Mouse (Mus musculus): ENCODE results near the gene Top2a. TPM values are rescaled to one million over a fixed set of nuclear protein-coding genes. Genes with fewer than 3 reads are reported as not detected.
"Not testable (repeated sequence)": the region's sequence is repeated elsewhere in the genome, so short reads cannot be mapped to it uniquely, and the experiment has no call there.

Gene Top2a
- polyA plus RNA-seq, 1 experiment from 2014 or later: 184 TPM

DNA sequence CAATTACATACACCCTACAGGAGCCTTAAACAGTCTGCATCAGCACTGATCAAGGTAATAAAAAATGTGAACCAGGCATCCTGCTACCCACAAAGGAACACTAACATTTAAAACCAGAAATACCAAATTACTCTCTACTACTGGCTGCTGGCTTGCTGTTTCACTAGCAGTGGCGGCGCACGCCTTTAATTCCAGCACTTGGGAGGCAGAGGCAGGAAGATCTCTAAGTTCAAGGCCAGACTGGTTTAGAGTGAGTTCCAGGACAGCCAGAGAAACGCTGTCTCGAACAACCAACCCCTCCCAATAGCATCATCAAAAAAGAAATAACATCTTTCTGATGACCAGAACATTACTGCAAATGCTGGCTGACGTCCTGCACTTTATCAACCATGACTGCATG is 4.1 kb downstream of the Top2a start:
- Histone ChIP-seq H3K36me3 (replicated peaks) (peaks cover 78% of the 10 kb centered on the region), H3K27ac (replicated peaks) (no peak overlapping the region), H3K9me3 (replicated peaks) (no peaks in the 10 kb centered on the region), H3K4me1 (replicated peaks) (peaks cover 40% of the 10 kb centered on the region), H3K4me3 (replicated peaks) (no peak overlapping the region), H3K27me3 (no peaks in the 10 kb centered on the region), H3K9ac (no peak overlapping the region), H3K4me2 (no peak overlapping the region)
- no peak for ATAC-seq (ENCODE audit: insufficient read depth)
- 90% methylated on average over 6 of the region's 6 CpGs for WGBS (ENCODE audit: insufficient replicate concordance)

DNA sequence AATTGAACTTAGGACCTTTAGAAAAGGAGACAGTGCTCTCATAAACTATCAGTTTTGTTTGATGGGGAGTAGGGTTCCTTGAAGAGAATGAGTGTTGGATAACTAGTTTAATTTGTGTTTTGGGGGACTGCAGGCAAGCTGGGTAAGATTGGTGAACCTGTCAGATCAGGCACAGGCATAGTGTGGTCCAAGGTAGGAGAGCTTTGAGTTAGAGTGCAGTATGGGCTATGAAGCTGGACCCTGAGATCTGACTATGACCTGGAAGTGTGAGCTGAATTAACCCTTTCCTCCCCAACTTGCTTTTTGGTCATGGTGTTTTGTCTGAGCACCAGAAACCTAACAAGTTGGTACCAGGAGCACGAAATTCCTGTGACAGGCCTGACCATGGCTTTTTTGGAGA is 10.1 kb downstream of the Top2a start:
- H3K4me1 ChIP-seq (replicated peaks): peaks cover 10% of the 10 kb centered on the region; the same call in 1 of the 2 replicates
- no peak overlapping the region for H3K27ac ChIP-seq (replicated peaks)
- no peaks in the 10 kb centered on the region for H3K27me3 ChIP-seq
- 96% methylated on average over 1 of the region's 1 CpGs for WGBS (ENCODE audit: insufficient replicate concordance)
- H3K4me2 ChIP-seq: no peak overlapping the region
- no peak overlapping the region for H3K4me3 ChIP-seq (replicated peaks)
- no peak overlapping the region for H3K9ac ChIP-seq
- no peak for ATAC-seq (ENCODE audit: insufficient read depth)
- H3K36me3 ChIP-seq (replicated peaks): peaks cover 100% of the 10 kb centered on the region
- no peaks in the 10 kb centered on the region for H3K9me3 ChIP-seq (replicated peaks)

DNA sequence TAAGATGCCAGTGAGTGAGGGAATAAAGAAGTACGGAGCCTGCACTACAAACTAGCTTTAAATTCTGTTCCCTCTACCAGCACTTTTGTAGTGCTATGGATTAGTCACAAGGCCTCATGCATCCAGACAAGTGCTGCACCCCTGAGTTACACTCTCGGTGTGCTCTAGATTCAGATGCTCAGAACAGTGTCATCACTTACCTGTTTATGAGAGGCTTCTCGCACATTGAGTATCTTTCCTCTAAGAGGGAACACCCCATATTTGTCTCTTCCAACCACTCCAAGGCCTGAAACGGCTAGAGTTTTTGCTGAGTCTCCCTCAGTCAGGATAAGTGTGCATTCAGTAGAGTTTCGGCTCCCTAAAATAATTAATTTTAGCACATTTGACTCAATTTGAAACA is 13.3 kb downstream of the Top2a start:
- no peaks in the 10 kb centered on the region for H3K9me3 ChIP-seq (replicated peaks)
- H3K27ac ChIP-seq (replicated peaks): no peak overlapping the region
- no peaks in the 10 kb centered on the region for H3K27me3 ChIP-seq
- no peak for ATAC-seq (ENCODE audit: insufficient read depth)
- H3K4me1 ChIP-seq (replicated peaks): peaks cover 4% of the 10 kb centered on the region; the same call in 1 of the 2 replicates
- WGBS (ENCODE audit: insufficient replicate concordance): 90% methylated on average over 5 of the region's 5 CpGs
- peaks cover 100% of the 10 kb centered on the region for H3K36me3 ChIP-seq (replicated peaks)
- no peak overlapping the region for H3K4me3 ChIP-seq (replicated peaks)
- no peak overlapping the region for H3K4me2 ChIP-seq
- no peak overlapping the region for H3K9ac ChIP-seq

DNA sequence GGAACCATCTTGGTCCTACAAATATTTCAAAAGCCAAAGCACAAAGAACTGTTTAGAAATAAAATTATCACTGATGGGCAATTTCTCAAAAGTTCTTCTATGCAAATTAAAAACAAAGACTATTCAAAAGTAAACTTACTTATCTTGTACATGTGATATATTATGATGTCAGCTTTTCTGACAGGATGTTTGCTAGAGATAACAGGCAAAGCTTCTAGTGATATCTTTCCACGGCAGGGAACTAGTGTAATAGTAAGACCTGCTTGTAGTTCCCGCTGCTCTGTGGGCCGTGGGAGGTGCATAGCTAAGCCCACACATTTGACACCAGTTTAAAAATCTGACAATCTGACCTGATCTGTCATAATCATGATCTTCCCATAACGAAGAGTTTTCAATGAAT is 13.9 kb downstream of the Top2a start:
- Histone ChIP-seq H3K9ac (no peak overlapping the region), H3K4me1 (replicated peaks) (peaks cover 4% of the 10 kb centered on the region; the same call in 1 of the 2 replicates), H3K9me3 (replicated peaks) (no peaks in the 10 kb centered on the region), H3K4me3 (replicated peaks) (no peak overlapping the region), H3K27me3 (no peaks in the 10 kb centered on the region), H3K27ac (replicated peaks) (no peak overlapping the region), H3K4me2 (no peak overlapping the region), H3K36me3 (replicated peaks) (peaks cover 100% of the 10 kb centered on the region)
- WGBS (ENCODE audit: insufficient replicate concordance): 31% methylated on average over 4 of the region's 4 CpGs
- no peak for ATAC-seq (ENCODE audit: insufficient read depth)

DNA sequence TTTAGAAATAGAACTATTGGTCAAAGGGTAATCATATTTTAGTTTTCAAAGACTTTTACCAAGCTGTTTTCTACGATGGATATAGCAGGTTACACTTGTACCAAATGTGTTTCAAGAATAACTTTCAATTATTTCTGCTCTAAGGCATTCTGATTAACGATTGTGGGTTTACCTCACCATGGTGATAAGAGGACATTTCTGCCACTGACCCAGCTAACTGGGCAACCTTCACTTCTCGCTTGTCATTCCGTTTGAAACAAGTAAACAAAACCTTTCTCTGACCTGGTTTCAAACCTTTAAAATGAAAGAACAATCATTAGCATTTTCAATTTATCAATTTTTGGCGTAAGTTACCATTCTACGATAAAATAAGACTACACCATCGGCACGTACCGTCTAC is 17.2 kb downstream of the Top2a start:
- 88% methylated on average over 9 of the region's 9 CpGs for WGBS (ENCODE audit: insufficient replicate concordance)
- Histone ChIP-seq H3K9me3 (replicated peaks) (no peaks in the 10 kb centered on the region), H3K27me3 (no peaks in the 10 kb centered on the region), H3K4me3 (replicated peaks) (no peak overlapping the region), H3K9ac (no peak overlapping the region), H3K36me3 (replicated peaks) (peaks cover 100% of the 10 kb centered on the region), H3K4me1 (replicated peaks) (no peaks in the 10 kb centered on the region), H3K27ac (replicated peaks) (no peak overlapping the region), H3K4me2 (no peak overlapping the region)
- ATAC-seq (ENCODE audit: insufficient read depth): no peak

DNA sequence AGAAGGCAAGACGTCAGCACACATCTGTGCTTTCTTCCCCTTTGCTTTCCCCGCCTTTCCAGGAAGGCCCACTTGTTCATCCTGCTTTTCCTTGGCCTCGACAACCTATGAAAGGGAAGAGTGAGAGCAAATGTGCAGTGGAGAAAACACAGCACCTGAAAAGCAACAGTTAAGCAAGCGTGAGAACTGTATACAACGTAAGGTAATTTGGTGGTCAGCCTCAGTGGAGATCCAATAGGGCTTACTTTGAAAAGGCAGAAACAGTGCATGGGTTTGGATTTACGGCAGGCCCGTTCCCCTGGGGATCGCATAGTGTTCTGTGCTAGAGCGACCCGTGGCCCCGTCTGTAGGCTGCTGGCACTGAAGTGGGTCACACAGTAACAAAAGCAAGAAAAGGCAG is 24.7 kb downstream of the Top2a start:
- WGBS (ENCODE audit: insufficient replicate concordance): 94% methylated on average over 11 of the region's 11 CpGs

DNA sequence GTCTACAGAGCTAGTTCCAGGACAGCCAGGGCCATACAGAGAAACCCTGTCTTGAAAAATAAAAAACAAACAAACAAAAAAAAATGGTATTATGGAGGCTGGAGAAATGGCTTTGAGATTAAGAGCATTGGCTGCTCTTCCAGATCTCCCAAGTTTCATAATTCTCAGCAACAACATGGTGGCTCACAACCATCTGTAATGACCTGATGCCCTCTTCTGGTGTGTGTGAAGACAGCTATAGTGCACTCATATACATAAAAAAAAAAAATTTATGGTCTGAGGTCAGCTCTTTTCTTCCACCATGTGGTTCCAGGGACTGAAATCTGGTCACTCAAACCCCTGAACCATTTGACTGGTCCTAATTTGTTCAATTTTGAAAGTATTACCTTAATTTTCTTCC is 25.2 kb downstream of the Top2a start:
- no peaks in the 10 kb centered on the region for H3K4me1 ChIP-seq (replicated peaks)
- no peak overlapping the region for H3K4me2 ChIP-seq
- H3K4me3 ChIP-seq (replicated peaks): no peak overlapping the region
- ATAC-seq (ENCODE audit: insufficient read depth): no peak
- peaks cover 100% of the 10 kb centered on the region for H3K36me3 ChIP-seq (replicated peaks)
- no peak overlapping the region for H3K27ac ChIP-seq (replicated peaks)
- H3K9ac ChIP-seq: no peak overlapping the region
- no peaks in the 10 kb centered on the region for H3K27me3 ChIP-seq
- no peaks in the 10 kb centered on the region for H3K9me3 ChIP-seq (replicated peaks)

More for the DNA sequence above, 24.7 kb downstream of the Top2a start:
- Histone ChIP-seq H3K27me3 (no peaks in the 10 kb centered on the region), H3K36me3 (replicated peaks) (peaks cover 100% of the 10 kb centered on the region), H3K9me3 (replicated peaks) (no peaks in the 10 kb centered on the region), H3K4me1 (replicated peaks) (no peaks in the 10 kb centered on the region), H3K9ac (no peak overlapping the region), H3K27ac (replicated peaks) (no peak overlapping the region), H3K4me2 (no peak overlapping the region), H3K4me3 (replicated peaks) (no peak overlapping the region)
- no peak for ATAC-seq (ENCODE audit: insufficient read depth)

DNA sequence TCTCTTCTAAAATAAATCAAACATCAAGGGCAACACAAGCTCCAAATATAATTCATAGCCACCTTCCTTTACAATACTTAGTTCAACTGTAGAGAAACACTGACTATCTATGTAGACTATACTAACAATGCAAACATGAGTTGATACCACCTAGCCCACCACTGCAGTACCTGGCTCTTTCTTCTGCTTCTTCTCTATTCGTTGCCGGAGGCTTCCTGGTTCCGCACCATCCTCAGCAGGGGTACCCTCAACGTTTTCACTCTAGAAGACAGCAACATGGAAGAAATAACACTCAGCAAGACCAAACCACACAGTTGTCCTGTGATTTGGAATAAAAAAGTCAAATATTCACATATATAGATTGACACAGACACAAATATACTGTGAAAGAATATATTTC is 26.3 kb downstream of the Top2a start:
- Histone ChIP-seq H3K27ac (replicated peaks) (no peak overlapping the region), H3K36me3 (replicated peaks) (peaks cover 100% of the 10 kb centered on the region), H3K27me3 (no peaks in the 10 kb centered on the region), H3K4me1 (replicated peaks) (no peaks in the 10 kb centered on the region), H3K9me3 (replicated peaks) (no peaks in the 10 kb centered on the region), H3K4me2 (no peak overlapping the region), H3K4me3 (replicated peaks) (no peak overlapping the region), H3K9ac (no peak overlapping the region)
- 91% methylated on average over 4 of the region's 4 CpGs for WGBS (ENCODE audit: insufficient replicate concordance)
- no peak for ATAC-seq (ENCODE audit: insufficient read depth)

DNA sequence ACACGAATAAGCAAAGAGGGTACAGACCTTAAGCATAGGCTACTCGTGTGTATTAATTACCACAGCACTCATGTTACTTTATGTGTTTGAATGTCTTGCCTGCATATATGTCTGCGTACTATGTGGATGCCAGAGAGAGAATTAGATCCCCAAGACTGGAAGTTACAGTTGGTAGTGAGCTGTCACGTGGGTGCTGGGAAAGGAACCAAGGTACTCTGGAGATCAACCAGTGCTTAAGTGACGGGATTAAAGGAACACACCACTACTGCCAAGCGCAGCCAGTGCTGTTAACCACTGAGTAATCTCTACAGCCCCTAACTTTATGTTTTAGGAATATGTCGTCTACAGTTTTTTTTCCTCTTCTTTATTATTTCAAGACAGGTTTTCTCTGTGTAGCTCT is 28.0 kb downstream of the Top2a start:
- H3K4me1 ChIP-seq (replicated peaks): no peaks in the 10 kb centered on the region
- no peak overlapping the region for H3K4me2 ChIP-seq
- H3K27ac ChIP-seq (replicated peaks): no peak overlapping the region
- 90% methylated on average over 7 of the region's 7 CpGs for WGBS (ENCODE audit: insufficient replicate concordance)
- no peak overlapping the region for H3K9ac ChIP-seq
- peaks cover 100% of the 10 kb centered on the region for H3K36me3 ChIP-seq (replicated peaks)
- H3K27me3 ChIP-seq: no peaks in the 10 kb centered on the region
- H3K4me3 ChIP-seq (replicated peaks): no peak overlapping the region
- no peaks in the 10 kb centered on the region for H3K9me3 ChIP-seq (replicated peaks)
- ATAC-seq (ENCODE audit: insufficient read depth): no peak

DNA sequence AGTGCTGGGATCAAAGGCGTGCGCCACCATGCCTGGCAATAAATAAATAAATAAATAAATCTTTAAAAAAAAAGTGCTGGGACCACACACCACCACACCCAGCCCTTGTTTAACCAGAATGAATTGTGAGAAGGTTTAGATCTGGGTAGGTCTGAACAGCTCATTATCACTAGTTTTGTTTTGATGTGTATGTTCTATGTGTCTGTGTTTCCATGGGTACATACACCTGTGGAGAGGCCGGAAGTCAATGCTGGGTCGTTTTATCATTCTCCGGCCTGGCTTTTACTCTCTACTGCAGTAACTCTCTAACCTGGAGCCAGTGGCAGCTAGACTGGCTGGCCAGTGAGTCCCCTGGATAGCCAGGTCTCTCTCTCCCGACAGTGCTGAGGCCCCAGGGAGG is 33.1 kb downstream of the Top2a start:
- H3K4me2 ChIP-seq: no peak overlapping the region
- H3K9me3 ChIP-seq (replicated peaks): no peaks in the 10 kb centered on the region
- H3K27ac ChIP-seq (replicated peaks): no peak overlapping the region
- ATAC-seq (ENCODE audit: insufficient read depth): no peak
- no peak overlapping the region for H3K4me3 ChIP-seq (replicated peaks)
- H3K36me3 ChIP-seq (replicated peaks): peaks cover 82% of the 10 kb centered on the region
- H3K27me3 ChIP-seq: no peaks in the 10 kb centered on the region
- H3K9ac ChIP-seq: no peak overlapping the region
- H3K4me1 ChIP-seq (replicated peaks): no peaks in the 10 kb centered on the region
- WGBS (ENCODE audit: insufficient replicate concordance): 89% methylated on average over 6 of the region's 6 CpGs

DNA sequence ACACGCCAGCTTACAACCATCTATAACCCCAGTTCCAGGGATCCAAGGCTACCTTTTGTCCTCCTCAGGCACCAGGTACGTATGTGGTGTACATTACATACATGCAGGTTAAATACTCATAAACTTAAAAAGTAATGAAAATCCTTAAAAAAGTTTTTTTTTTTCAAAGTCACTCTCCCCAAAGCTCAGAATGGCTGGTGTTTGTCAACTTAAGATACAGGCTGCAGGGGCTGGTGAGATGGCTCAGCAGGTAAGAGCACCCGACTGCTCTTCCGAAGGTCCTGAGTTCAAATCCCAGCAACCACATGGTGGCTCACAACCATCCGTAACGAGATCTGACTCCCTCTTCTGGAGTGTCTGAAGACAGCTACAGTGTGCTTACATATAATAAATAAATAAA is 35.7 kb downstream of the Top2a start:
- H3K27ac ChIP-seq (replicated peaks); H3K4me1 ChIP-seq (replicated peaks); H3K4me3 ChIP-seq (replicated peaks); H3K9me3 ChIP-seq (replicated peaks); H3K9ac ChIP-seq; H3K4me2 ChIP-seq; ATAC-seq (ENCODE audit: insufficient read depth): not testable (repeated sequence)
- 86% methylated on average over 6 of the region's 6 CpGs for WGBS (ENCODE audit: insufficient replicate concordance)
- Histone ChIP-seq H3K27me3 (peaks cover 24% of the 10 kb centered on the region), H3K36me3 (replicated peaks) (peaks cover 56% of the 10 kb centered on the region)

DNA sequence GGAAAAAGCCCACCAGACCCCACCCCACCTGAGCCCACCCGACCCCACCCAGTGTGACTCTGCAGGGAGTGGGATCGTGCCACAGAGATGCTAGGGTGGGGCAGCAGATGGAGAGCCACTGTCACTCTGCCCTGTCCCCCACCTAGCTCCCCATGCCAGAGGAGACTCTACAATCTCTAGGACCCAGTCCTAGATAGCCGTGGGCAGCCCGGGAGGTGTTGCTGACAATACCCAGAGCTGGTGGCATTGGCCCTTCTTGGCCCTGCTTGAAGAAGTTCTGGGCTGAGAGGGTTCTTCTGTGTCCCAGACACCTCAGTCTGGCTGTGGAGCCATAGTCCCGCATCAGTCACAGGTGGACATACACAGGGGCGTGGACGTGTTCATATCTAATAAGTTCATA is 38.4 kb downstream of the Top2a start:
- peaks cover 51% of the 10 kb centered on the region for H3K27me3 ChIP-seq
- 79% methylated on average over 7 of the region's 7 CpGs for WGBS (ENCODE audit: insufficient replicate concordance)
- no peak overlapping the region for H3K9ac ChIP-seq
- H3K4me3 ChIP-seq (replicated peaks): no peak overlapping the region
- peaks cover 14% of the 10 kb centered on the region; the same call in 1 of the 2 replicates for H3K4me1 ChIP-seq (replicated peaks)
- peaks cover 29% of the 10 kb centered on the region for H3K36me3 ChIP-seq (replicated peaks)
- no peak overlapping the region for H3K27ac ChIP-seq (replicated peaks)
- ATAC-seq (ENCODE audit: insufficient read depth): no peak
- no peak overlapping the region for H3K4me2 ChIP-seq
- H3K9me3 ChIP-seq (replicated peaks): no peaks in the 10 kb centered on the region

Data from liver, embryonic 15.5 days (tissue).